Mouse (Mus musculus) T-helper 2 cell (primary cell): ENCODE data around the gene Ap1g2.

Source experiments
- in situ Hi-C: fragments of 300-600 bp; cut with MboI, MseI; formaldehyde crosslinking; loops from one replicate; pipeline ENCODE4 v1.15.1; 2025; ENCODE audit warnings: high pct_unique_total_duplicates

Gene Ap1g2

GRCm38 (mm10) chr14:55062626-55063025, 43.8 kb downstream of the Ap1g2 start:
- in situ Hi-C loops = no loop called here

DNA sequence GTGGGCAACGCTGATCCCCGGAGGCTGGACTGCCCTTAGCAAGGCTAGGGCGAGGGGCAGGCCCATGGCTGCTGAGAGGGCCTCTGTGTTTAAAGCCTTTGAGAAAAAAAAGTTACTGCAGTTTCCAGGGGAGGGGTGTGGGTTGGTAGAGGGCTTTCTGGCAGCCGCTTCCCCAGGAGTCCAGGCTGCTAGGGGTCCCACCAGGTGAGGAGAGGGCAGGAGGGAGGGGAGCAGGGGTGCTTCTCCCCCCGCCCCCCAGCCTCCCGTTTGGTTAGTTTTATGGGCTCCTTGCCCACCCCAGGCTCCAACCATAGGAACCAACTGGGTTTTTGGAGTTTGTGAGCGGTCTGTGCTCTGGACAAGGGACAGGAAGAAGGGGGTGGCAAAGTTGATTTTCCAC, 44.5 kb downstream of the Ap1g2 start:
- in situ Hi-C loops = no loop called here

GRCm38 (mm10) chr14:55059931-55060330, 46.5 kb downstream of the Ap1g2 start:
- in situ Hi-C loops = no loop called here

DNA sequence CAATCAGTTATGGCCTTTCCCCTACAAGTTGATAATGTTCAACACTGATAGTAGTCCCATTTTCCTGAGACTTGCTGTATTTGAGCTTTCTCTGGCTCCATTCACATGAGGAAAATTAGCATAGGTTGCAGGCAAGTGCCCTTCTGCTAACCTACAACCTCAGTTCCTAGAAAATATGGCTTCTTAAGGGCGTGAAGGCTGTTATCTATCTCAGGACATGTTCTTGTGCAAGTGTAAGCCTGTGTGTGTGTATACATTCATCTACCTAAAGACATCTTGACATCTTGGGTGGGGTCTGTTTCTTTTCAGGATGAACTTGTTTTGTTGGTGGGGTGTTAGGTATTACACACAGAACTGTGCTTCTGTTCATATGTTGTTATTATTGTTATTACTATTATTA, 47.4 kb downstream of the Ap1g2 start:
- in situ Hi-C loops = no loop called here

DNA sequence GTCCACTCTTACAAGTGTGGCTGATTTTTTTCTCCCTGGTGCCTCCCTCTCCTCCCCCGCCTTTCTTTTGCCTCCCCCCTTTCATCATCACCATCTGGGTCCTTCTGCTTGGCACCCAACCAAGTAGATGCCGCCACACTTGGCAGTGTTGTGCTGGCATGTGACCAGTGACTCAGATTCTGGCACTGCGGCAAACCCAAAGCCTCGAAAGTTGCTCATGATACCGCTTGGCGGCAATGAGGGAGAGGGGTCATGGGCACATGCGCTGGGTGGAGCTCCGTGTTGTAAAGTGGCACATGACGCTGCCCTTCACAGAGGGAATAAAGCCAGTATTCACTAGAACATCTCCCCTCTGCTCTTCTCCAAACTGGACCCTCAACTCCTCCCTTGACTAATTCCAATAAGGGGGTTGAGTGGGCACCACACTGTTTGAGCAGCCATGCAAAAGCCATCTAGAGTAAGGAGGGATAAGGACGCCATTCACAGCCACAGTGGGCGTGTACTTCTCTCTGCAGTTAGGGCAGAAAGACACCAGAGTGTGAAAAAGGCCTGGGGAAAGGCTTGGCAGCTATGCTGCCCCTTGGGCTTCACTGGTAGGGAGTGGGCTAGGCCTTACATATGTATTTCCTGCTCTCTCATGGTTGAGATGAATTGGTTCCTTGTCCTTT, 51.1 kb downstream of the Ap1g2 start:
- in situ Hi-C loops = no loop called here

GRCm38 (mm10) chr14:55054191-55054749, 52.1 kb downstream of the Ap1g2 start:
- in situ Hi-C loops = no loop called here

DNA sequence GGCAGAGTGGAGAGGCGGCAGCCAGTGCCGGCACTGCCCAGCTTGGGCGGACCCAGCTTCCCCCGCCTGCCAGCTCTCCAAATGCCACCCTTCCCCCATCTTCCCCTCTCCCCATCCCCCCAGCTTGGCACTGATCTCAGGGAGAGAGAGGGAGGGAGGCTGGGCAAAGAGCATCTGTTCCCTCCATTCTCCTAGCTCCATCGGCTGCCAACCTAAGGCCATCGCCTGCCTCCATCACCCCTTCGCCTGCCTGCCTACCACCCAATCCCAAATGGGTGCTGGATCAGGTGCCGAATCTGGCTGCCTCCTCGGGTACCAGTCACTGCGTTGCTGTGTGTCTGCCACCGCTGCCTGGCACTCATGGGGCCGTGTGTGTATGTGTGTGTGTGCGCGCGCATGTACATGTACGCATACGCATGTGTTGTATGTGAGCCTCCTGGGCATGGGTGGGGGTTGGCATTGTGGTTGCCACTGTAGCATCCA, 52.6 kb downstream of the Ap1g2 start:
- in situ Hi-C loops = no loop called here

- in situ Hi-C loops = no loop called here
Observed at GRCm38 (mm10) chr14:55053050-55053449, 53.3 kb downstream of the Ap1g2 start.

GRCm38 (mm10) chr14:55052496-55052895, 53.9 kb downstream of the Ap1g2 start:
- in situ Hi-C loops = no loop called here
